Mouse (Mus musculus) ES-E14 (cell line): Measurements from ENCODE around the gene Atxn1l.

Source experiments
- CHD2 ChIP-seq: IDR thresholded peaks from 2 replicates; pipeline ENCODE4 v1.6.1; 2014; ENCODE audit warnings: mild to moderate bottlenecking, low read depth, low read length, inconsistent platforms
- MAFK ChIP-seq: IDR thresholded peaks from 2 replicates; pipeline ENCODE4 v1.6.1; 2014; ENCODE audit warnings: mild to moderate bottlenecking, low read depth, low read length, inconsistent platforms; ENCODE audit not compliant: insufficient read depth
- ZC3H11A ChIP-seq: IDR thresholded peaks from 2 replicates; pipeline ENCODE4 v1.6.1; 2012; ENCODE audit warnings: low read depth, mild to moderate bottlenecking, inconsistent platforms, low read length, borderline replicate concordance
- ZNF384 ChIP-seq: IDR thresholded peaks from 2 replicates; pipeline ENCODE4 v1.6.1; 2012; ENCODE audit warnings: low read depth, low read length, inconsistent platforms

GRCm38 (mm10) chr8:109705320-109706075 lies 32.0 kb downstream of the Atxn1l start, which contains the start of gene Zfp821:
- no peak for TF ChIP-seq ZC3H11A
- no peak for TF ChIP-seq CHD2
- TF ChIP-seq ZNF384: no peak
- no peak for TF ChIP-seq MAFK
